Mouse (Mus musculus): ENCODE measurements around the gene Krtap13. TPM values are rescaled to one million over a fixed set of nuclear protein-coding genes. Genes with fewer than 3 reads are reported as not detected.

The Krtap13 gene
- polyA plus RNA-seq, 1 experiment from 2014 or later: not detected

DNA sequence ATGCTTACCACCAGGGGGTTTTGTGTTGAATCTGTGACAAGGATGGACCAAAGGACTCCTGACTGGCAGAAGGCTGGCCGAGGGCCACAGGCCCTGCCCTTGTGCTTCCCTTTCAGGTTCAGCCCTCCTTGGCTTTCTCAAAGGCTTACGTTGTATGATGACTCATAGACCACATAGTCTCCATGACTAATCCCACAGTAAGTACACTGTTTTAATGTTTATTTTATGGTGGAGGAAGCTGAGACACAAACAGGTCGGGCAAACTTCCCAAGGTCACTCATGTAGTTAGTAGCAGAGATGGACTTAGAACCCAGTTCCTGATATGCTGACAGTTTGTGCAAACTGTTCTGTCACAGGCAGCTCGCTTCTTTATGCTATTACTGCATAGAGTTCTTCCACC, 40.7 kb downstream of the Krtap13 start:
- Histone ChIP-seq H3K27ac (replicated peaks) (no peak overlapping the region), H3K4me1 (replicated peaks; ENCODE audit: control insufficient read depth, insufficient read depth) (no peaks in the 10 kb centered on the region), H3K27me3 (ENCODE audit: control insufficient read depth, insufficient read depth, low read length) (no peaks in the 10 kb centered on the region), H3K36me3 (ENCODE audit: control insufficient read depth, insufficient read depth, low read length) (no peaks in the 10 kb centered on the region), H3K9me3 (ENCODE audit: control insufficient read depth, low read length) (no peaks in the 10 kb centered on the region), H3K4me2 (replicated peaks; ENCODE audit: low read depth) (no peak overlapping the region), H3K4me3 (ENCODE audit: low read depth, low read length) (no peak overlapping the region), H3K9ac (ENCODE audit: low read length) (no peak overlapping the region)
- DNase-seq (ENCODE audit: low spot score): peak; percentile 66
- WGBS: 43% methylated on average over 4 of the region's 4 CpGs
- ATAC-seq (ENCODE audit: low FRiP score, low TSS enrichment): peak; percentile 99
- TF ChIP-seq EP300 (optimal IDR thresholded peaks at IDR 0.05) (no peak), CTCF (IDR thresholded peaks at IDR 0.05; ENCODE audit: low read depth) (peak; percentile 39)

DNA sequence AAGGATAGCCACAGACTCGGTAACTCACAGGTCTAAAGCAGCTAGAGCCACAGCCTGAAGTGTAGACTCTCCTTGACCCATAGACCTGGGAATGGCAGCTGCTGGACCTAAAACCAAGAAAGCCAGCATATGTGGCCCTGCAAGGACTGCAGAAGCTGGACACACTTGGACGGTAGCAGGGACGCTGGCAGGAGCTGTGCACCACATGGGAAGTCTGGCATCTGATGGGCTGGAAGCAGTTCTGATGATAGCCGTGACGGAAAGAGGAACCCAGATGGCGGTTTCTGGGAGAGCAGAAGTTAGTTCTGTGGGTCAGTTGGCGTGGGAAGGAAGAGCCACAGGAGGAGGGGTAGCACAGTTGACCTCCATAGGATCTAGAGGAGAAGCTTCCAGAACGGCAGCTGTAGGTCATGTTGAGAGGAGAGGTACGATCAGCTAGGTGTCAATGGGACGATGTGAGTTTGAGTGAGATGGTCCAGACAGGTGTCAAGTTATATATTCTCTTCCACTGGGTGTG, 43.9 kb downstream of the Krtap13 start, which contains the start of gene 2310061N02Rik:
TSS of gene 2310061N02Rik (minus strand) at position 467 of the 517 bp plus-strand sequence.
- Histone ChIP-seq H3K27me3 (ENCODE audit: control insufficient read depth, insufficient read depth, low read length) (no peaks in the 10 kb centered on the region), H3K36me3 (ENCODE audit: control insufficient read depth, insufficient read depth, low read length) (no peaks in the 10 kb centered on the region), H3K27ac (replicated peaks) (no peak within 1 kb of the TSS), H3K4me3 (ENCODE audit: low read depth, low read length) (no peak within 1 kb of the TSS), H3K4me1 (replicated peaks; ENCODE audit: control insufficient read depth, insufficient read depth) (no peaks in the 10 kb centered on the region), H3K4me2 (replicated peaks; ENCODE audit: low read depth) (no peak within 1 kb of the TSS), H3K9me3 (ENCODE audit: control insufficient read depth, low read length) (no peaks in the 10 kb centered on the region), H3K9ac (ENCODE audit: low read length) (no peak within 1 kb of the TSS)
- no peak for ATAC-seq (ENCODE audit: low FRiP score, low TSS enrichment)
- no peak for TF ChIP-seq CTCF (IDR thresholded peaks at IDR 0.05; ENCODE audit: low read depth)
- TF ChIP-seq EP300 (optimal IDR thresholded peaks at IDR 0.05): no peak
- WGBS: 84% methylated on average over 10 of the region's 10 CpGs
- DNase-seq (ENCODE audit: low spot score): no peak

DNA sequence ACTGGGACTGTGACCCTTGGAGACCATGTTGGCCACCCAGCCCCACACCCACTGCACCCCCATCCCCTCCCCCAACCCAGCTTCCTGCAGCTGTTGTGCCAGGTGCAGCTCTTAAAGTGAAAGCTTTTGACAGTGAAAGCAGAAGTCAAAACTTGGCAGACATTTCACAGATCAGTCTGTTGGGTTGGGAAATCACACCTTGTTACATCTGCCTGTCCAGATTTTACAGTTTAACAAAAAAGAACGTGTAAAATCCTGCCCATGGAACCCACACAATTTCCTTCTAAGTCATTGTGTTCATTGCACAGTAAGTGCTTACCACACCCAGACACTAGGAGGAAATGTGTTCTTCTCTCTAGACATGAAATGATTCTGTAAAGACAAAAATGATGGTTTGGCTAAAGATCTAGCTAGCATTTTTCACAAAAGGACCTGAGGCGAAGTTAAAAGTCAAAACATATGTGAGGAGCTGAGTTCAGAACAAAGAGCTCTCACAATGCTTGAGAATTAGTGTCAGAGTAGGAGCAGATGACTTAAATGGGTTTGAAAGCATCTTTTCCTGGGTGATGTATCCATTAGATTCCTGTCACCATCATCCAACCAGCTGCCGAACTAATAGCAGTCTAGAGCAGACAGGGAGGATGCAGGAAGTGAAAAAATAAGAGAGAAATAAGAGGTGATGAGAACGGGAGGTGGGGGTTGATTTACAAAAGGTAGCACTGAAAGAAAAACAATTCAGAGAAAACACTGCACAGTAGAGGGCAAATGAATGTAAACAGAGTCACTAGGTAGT, 50.2 kb downstream of the Krtap13 start:
- 32% methylated on average over 4 of the region's 4 CpGs for WGBS
- Histone ChIP-seq H3K9me3 (ENCODE audit: control insufficient read depth, low read length) (no peaks in the 10 kb centered on the region), H3K9ac (ENCODE audit: low read length) (no peak overlapping the region), H3K4me3 (ENCODE audit: low read depth, low read length) (no peak overlapping the region), H3K27me3 (ENCODE audit: control insufficient read depth, insufficient read depth, low read length) (no peaks in the 10 kb centered on the region), H3K36me3 (ENCODE audit: control insufficient read depth, insufficient read depth, low read length) (no peaks in the 10 kb centered on the region), H3K4me2 (replicated peaks; ENCODE audit: low read depth) (no peak overlapping the region), H3K4me1 (replicated peaks; ENCODE audit: control insufficient read depth, insufficient read depth) (no peaks in the 10 kb centered on the region), H3K27ac (replicated peaks) (no peak overlapping the region)
- DNase-seq (ENCODE audit: low spot score): no peak
- ATAC-seq (ENCODE audit: low FRiP score, low TSS enrichment): no peak
- TF ChIP-seq EP300 (optimal IDR thresholded peaks at IDR 0.05) (no peak), CTCF (IDR thresholded peaks at IDR 0.05; ENCODE audit: low read depth) (no peak)

Other genes with a start within 250 kb of the Krtap13 start
- 16.5 and 18.0 TPM in 2 replicates for gene Cldn17, start 244.7 kb downstream of the Krtap13 start, polyA plus RNA-seq (2015; fragmentation: Nextera tagmentation; extraction: Ambion mirVana)
- 1.5 and 2.2 TPM in 2 replicates for gene Cldn8, start 188.5 kb downstream of the Krtap13 start, polyA plus RNA-seq (2015; fragmentation: Nextera tagmentation; extraction: Ambion mirVana)
- not detected in 2 replicates for gene Krtap24-1, start 139.4 kb downstream of the Krtap13 start, polyA plus RNA-seq (2015; fragmentation: Nextera tagmentation; extraction: Ambion mirVana)
- gene 2310079G19Rik, start 124.0 kb downstream of the Krtap13 start, polyA plus RNA-seq (2015; fragmentation: Nextera tagmentation; extraction: Ambion mirVana): 0.41 and 0.64 TPM in 2 replicates
- not detected in 2 replicates for gene Krtap26-1, start 103.8 kb downstream of the Krtap13 start, polyA plus RNA-seq (2015; fragmentation: Nextera tagmentation; extraction: Ambion mirVana)
- not detected in 2 replicates for gene Krtap27-1, start 80.0 kb downstream of the Krtap13 start, polyA plus RNA-seq (2015; fragmentation: Nextera tagmentation; extraction: Ambion mirVana)
- not detected in 2 replicates for gene 2310061N02Rik, start 43.7 kb downstream of the Krtap13 start, polyA plus RNA-seq (2015; fragmentation: Nextera tagmentation; extraction: Ambion mirVana)
- gene Krtap13-1, start 22.8 kb downstream of the Krtap13 start, polyA plus RNA-seq (2015; fragmentation: Nextera tagmentation; extraction: Ambion mirVana): not detected in 2 replicates
- 0.13 and 0.23 TPM in 2 replicates for gene 2310034C09Rik, start 7.2 kb upstream of the Krtap13 start, polyA plus RNA-seq (2015; fragmentation: Nextera tagmentation; extraction: Ambion mirVana)
- not detected in 2 replicates for gene 2310057N15Rik, start 22.6 kb upstream of the Krtap13 start, polyA plus RNA-seq (2015; fragmentation: Nextera tagmentation; extraction: Ambion mirVana)
- gene Gm5965, start 26.3 kb upstream of the Krtap13 start, polyA plus RNA-seq (2015; fragmentation: Nextera tagmentation; extraction: Ambion mirVana): not detected in 2 replicates
- not detected in 2 replicates for gene Gm20741, start 60.6 kb upstream of the Krtap13 start, polyA plus RNA-seq (2015; fragmentation: Nextera tagmentation; extraction: Ambion mirVana)
- gene Krtap15, start 68.6 kb upstream of the Krtap13 start, polyA plus RNA-seq (2015; fragmentation: Nextera tagmentation; extraction: Ambion mirVana): not detected in 2 replicates
- not detected in 2 replicates for gene Krtap14, start 74.5 kb upstream of the Krtap13 start, polyA plus RNA-seq (2015; fragmentation: Nextera tagmentation; extraction: Ambion mirVana)
- gene Krtap19-1, start 117.8 kb upstream of the Krtap13 start, polyA plus RNA-seq (2015; fragmentation: Nextera tagmentation; extraction: Ambion mirVana): not detected in 2 replicates
- not detected in 2 replicates for gene Krtap19-2, start 122.6 kb upstream of the Krtap13 start, polyA plus RNA-seq (2015; fragmentation: Nextera tagmentation; extraction: Ambion mirVana)
- not detected in 2 replicates for gene Krtap19-3, start 126.4 kb upstream of the Krtap13 start, polyA plus RNA-seq (2015; fragmentation: Nextera tagmentation; extraction: Ambion mirVana)
- gene Krtap19-4, start 133.5 kb upstream of the Krtap13 start, polyA plus RNA-seq (2015; fragmentation: Nextera tagmentation; extraction: Ambion mirVana): not detected in 2 replicates
- gene Krtap19-5, start 144.8 kb upstream of the Krtap13 start, polyA plus RNA-seq (2015; fragmentation: Nextera tagmentation; extraction: Ambion mirVana): not detected in 2 replicates
- gene Krtap19-9b, start 180.6 kb upstream of the Krtap13 start, polyA plus RNA-seq (2015; fragmentation: Nextera tagmentation; extraction: Ambion mirVana): not detected in 2 replicates
- gene Krtap16-3, start 211.2 kb upstream of the Krtap13 start, polyA plus RNA-seq (2015; fragmentation: Nextera tagmentation; extraction: Ambion mirVana): not detected in 2 replicates